Mouse (Mus musculus) intestine, postnatal 0 days (tissue): ENCODE data around the gene Faap24. TPM values are rescaled to one million over a fixed set of nuclear protein-coding genes. Genes with fewer than 3 reads are reported as not detected.

Source experiments
- ATAC-seq: fragments of 200-750 bp; cut with Nextera tagmentation; 2 replicates; pipeline ENCODE4 v1.8.0; 2017; ENCODE audit warnings: mild to moderate bottlenecking, moderate TSS enrichment, moderate library complexity
- H3K27ac ChIP-seq: fragments of 300-500 bp; sonication (generic); 2 replicates; pipeline ENCODE4 v1.5.1; 2014; ENCODE audit warnings: mild to moderate bottlenecking, low read depth, low read length, moderate library complexity
- H3K27me3 ChIP-seq: fragments of 300-500 bp; sonication (generic); replicated peaks from 2 replicates; pipeline ENCODE4 v1.6.1; 2014; ENCODE audit warnings: low read length, mixed read lengths; ENCODE audit not compliant: control insufficient read depth, insufficient read depth
- H3K36me3 ChIP-seq: fragments of 300-500 bp; sonication (generic); 2 replicates; pipeline ENCODE4 v1.6.1; 2014; ENCODE audit warnings: mild to moderate bottlenecking, moderate library complexity; ENCODE audit not compliant: control insufficient read depth, insufficient read depth
- H3K4me1 ChIP-seq: fragments of 300-500 bp; sonication (generic); replicated peaks from 2 replicates; pipeline ENCODE4 v1.6.1; 2014; ENCODE audit warnings: antibody characterized with exemption, low read length, mixed read lengths; ENCODE audit not compliant: control insufficient read depth, insufficient read depth
- H3K4me2 ChIP-seq: fragments of 300-500 bp; sonication (generic); replicated peaks from 2 replicates; pipeline ENCODE4 v1.6.1; 2014; ENCODE audit warnings: low read depth, mild to moderate bottlenecking, moderate library complexity
- H3K4me3 ChIP-seq: fragments of 300-500 bp; sonication (generic); 2 replicates; pipeline ENCODE4 v1.5.1; 2014; ENCODE audit warnings: low read depth, low read length
- H3K9ac ChIP-seq: fragments of 300-500 bp; sonication (generic); 2 replicates; pipeline ENCODE4 v1.6.1; 2014; ENCODE audit warnings: mild to moderate bottlenecking, low read depth, low read length
- H3K9me3 ChIP-seq: fragments of 300-500 bp; sonication (generic); 2 replicates; pipeline ENCODE4 v1.6.1; 2016; ENCODE audit warnings: mixed run types; ENCODE audit not compliant: control insufficient read depth
- CTCF ChIP-seq: sonication (generic); IDR thresholded peaks from 2 replicates; pipeline ENCODE4 v1.5.1; 2016; ENCODE audit warnings: low read depth, mild to moderate bottlenecking, control low read depth, antibody characterized with exemption, moderate library complexity
- WGBS: fragments of 180-500 bp; shearing (Covaris S2); extraction: QIAGEN DNeasy Blood & Tissue Kit; methylation state at CpG from one replicate; pipeline ENCODE4 v1.1.7; 2014; 5-methylcytosine and 5-hydroxymethylcytosine counted together
- polyA plus RNA-seq: library from polyadenylated mRNA; unstranded; fragments of >200 nt; fragmentation: Nextera tagmentation; extraction: Ambion mirVana; gene quantifications from 2 replicates; pipeline ENCODE4 v1.2.1, GENCODE M21; 2015

Faap24 gene
- polyA plus RNA-seq, 1 experiment from 2014 or later: 9.3 TPM

GRCm38 (mm10) chr7:35382706-35383353, 13.8 kb downstream of the Faap24 start:
- Histone ChIP-seq H3K36me3 (peaks cover 62% of the 10 kb centered on the region), H3K4me1 (no peaks in the 10 kb centered on the region), H3K4me3 (no peak overlapping the region), H3K27me3 (no peaks in the 10 kb centered on the region), H3K4me2 (no peak overlapping the region), H3K27ac (0 out of 2 replicates have a peak overlapping the region, but pooled peaks have one; percentile 7), H3K9me3 (no peaks in the 10 kb centered on the region), H3K9ac (no peak overlapping the region)
- ATAC-seq: peak; percentile 92
- WGBS: 16% methylated on average over 2 of the region's 2 CpGs
- TF ChIP-seq CTCF: no peak; the same call in 1 of the 2 replicates

GRCm38 (mm10) chr7:35381861-35382260, 14.8 kb downstream of the Faap24 start:
- Histone ChIP-seq H3K4me3 (no peak overlapping the region), H3K9ac (no peak overlapping the region), H3K4me1 (no peaks in the 10 kb centered on the region), H3K27me3 (no peaks in the 10 kb centered on the region), H3K4me2 (no peak overlapping the region), H3K36me3 (peaks cover 62% of the 10 kb centered on the region), H3K27ac (no peak overlapping the region), H3K9me3 (no peaks in the 10 kb centered on the region)
- no peak for ATAC-seq
- 56% methylated on average over 16 of the region's 16 CpGs for WGBS
- no peak for TF ChIP-seq CTCF

GRCm38 (mm10) chr7:35380351-35380750, 16.3 kb downstream of the Faap24 start:
- no peak overlapping the region for H3K9ac ChIP-seq
- WGBS: 66% methylated on average over 8 of the region's 8 CpGs
- no peaks in the 10 kb centered on the region for H3K9me3 ChIP-seq
- H3K27me3 ChIP-seq: no peaks in the 10 kb centered on the region
- no peaks in the 10 kb centered on the region for H3K4me1 ChIP-seq
- peaks cover 54% of the 10 kb centered on the region for H3K36me3 ChIP-seq
- H3K27ac ChIP-seq: peak overlapping the region; percentile 50
- H3K4me3 ChIP-seq: no peak overlapping the region
- no peak for ATAC-seq
- H3K4me2 ChIP-seq: no peak overlapping the region
- no peak for TF ChIP-seq CTCF

GRCm38 (mm10) chr7:35379492-35380119, 17.0 kb downstream of the Faap24 start:
- H3K27ac ChIP-seq: no peak overlapping the region; the same call in 1 of the 2 replicates
- 35% methylated on average over 16 of the region's 16 CpGs for WGBS
- H3K9me3 ChIP-seq: no peaks in the 10 kb centered on the region
- no peak overlapping the region for H3K4me2 ChIP-seq
- TF ChIP-seq CTCF: no peak
- peaks cover 48% of the 10 kb centered on the region for H3K36me3 ChIP-seq
- H3K4me1 ChIP-seq: no peaks in the 10 kb centered on the region
- H3K27me3 ChIP-seq: no peaks in the 10 kb centered on the region
- H3K9ac ChIP-seq: no peak overlapping the region
- no peak overlapping the region for H3K4me3 ChIP-seq
- no peak for ATAC-seq

GRCm38 (mm10) chr7:35376623-35377022, 20.0 kb downstream of the Faap24 start:
- Histone ChIP-seq H3K4me3 (no peak overlapping the region), H3K4me2 (no peak overlapping the region), H3K36me3 (peaks cover 37% of the 10 kb centered on the region), H3K9me3 (no peaks in the 10 kb centered on the region), H3K9ac (no peak overlapping the region), H3K27me3 (no peaks in the 10 kb centered on the region), H3K27ac (no peak overlapping the region; the same call in 1 of the 2 replicates), H3K4me1 (no peaks in the 10 kb centered on the region)
- TF ChIP-seq CTCF: no peak
- ATAC-seq: no peak
- 82% methylated on average over 9 of the region's 9 CpGs for WGBS

GRCm38 (mm10) chr7:35374265-35374664, 22.4 kb downstream of the Faap24 start:
- peaks cover 39% of the 10 kb centered on the region for H3K36me3 ChIP-seq
- no peak for ATAC-seq
- no peaks in the 10 kb centered on the region for H3K9me3 ChIP-seq
- peak overlapping the region; percentile 91 for H3K27ac ChIP-seq
- WGBS: 68% methylated on average over 7 of the region's 7 CpGs
- H3K9ac ChIP-seq: no peak overlapping the region
- H3K4me3 ChIP-seq: no peak overlapping the region
- no peak for TF ChIP-seq CTCF
- no peak overlapping the region for H3K4me2 ChIP-seq
- no peaks in the 10 kb centered on the region for H3K27me3 ChIP-seq
- H3K4me1 ChIP-seq: no peaks in the 10 kb centered on the region
